Mouse (Mus musculus) liver, embryonic 16.5 days (tissue): ENCODE measurements around the gene Lce1j. TPM values are rescaled to one million over a fixed set of nuclear protein-coding genes. Genes with fewer than 3 reads are reported as not detected.

ENCODE experiments used
- ATAC-seq: fragments of 200-750 bp; cut with Nextera tagmentation; 2 replicates; pipeline ENCODE4 v1.8.0; 2017; ENCODE audit warnings: low read depth, mild to moderate bottlenecking, moderate number of reproducible peaks, moderate library complexity
- H3K27ac ChIP-seq: fragments of 300-500 bp; sonication (generic); 2 replicates; pipeline ENCODE4 v1.5.1; 2014; ENCODE audit warnings: mild to moderate bottlenecking, low read length
- H3K27me3 ChIP-seq: fragments of 300-500 bp; sonication (generic); 2 replicates; pipeline ENCODE4 v1.6.1; 2014; ENCODE audit warnings: low read depth, low read length, mixed read lengths; ENCODE audit not compliant: control insufficient read depth, insufficient read depth
- H3K36me3 ChIP-seq: fragments of 300-500 bp; sonication (generic); 2 replicates; pipeline ENCODE4 v1.6.1; 2014; ENCODE audit warnings: mild to moderate bottlenecking; ENCODE audit not compliant: control insufficient read depth, insufficient read depth
- H3K4me1 ChIP-seq: fragments of 300-500 bp; sonication (generic); 2 replicates; pipeline ENCODE4 v1.6.1; 2014; ENCODE audit warnings: low read depth, low read length, mixed read lengths; ENCODE audit not compliant: control insufficient read depth
- H3K4me2 ChIP-seq: fragments of 300-500 bp; sonication (generic); 2 replicates; pipeline ENCODE4 v1.6.1; 2014; ENCODE audit warnings: low read depth, low read length, mixed read lengths
- H3K4me3 ChIP-seq: fragments of 300-500 bp; sonication (generic); 2 replicates; pipeline ENCODE4 v1.5.1; 2014; ENCODE audit warnings: low read depth, mild to moderate bottlenecking, low read length
- H3K9ac ChIP-seq: fragments of 300-500 bp; sonication (generic); 2 replicates; pipeline ENCODE4 v1.6.1; 2014; ENCODE audit warnings: low read depth, low read length
- H3K9me3 ChIP-seq: fragments of 300-500 bp; sonication (generic); replicated peaks from 2 replicates; pipeline ENCODE4 v1.6.1; 2016; ENCODE audit warnings: low read length; ENCODE audit not compliant: control insufficient read depth
- WGBS: fragments of 180-500 bp; shearing (Covaris S2); extraction: QIAGEN DNeasy Blood & Tissue Kit; methylation state at CpG from one replicate; pipeline ENCODE4 v1.1.7; 2014; ENCODE audit not compliant: insufficient replicate concordance; 5-methylcytosine and 5-hydroxymethylcytosine counted together
- polyA plus RNA-seq: library from polyadenylated mRNA; unstranded; fragments of >200 nt; fragmentation: Nextera tagmentation; extraction: Ambion mirVana; gene quantifications from 2 replicates; pipeline ENCODE4 v1.2.1, GENCODE M21; 2015

The Lce1j gene
- polyA plus RNA-seq, 1 experiment from 2014 or later, result not detected

- Histone ChIP-seq H3K4me2 (no peak overlapping the region), H3K27me3 (no peaks in the 10 kb centered on the region), H3K4me1 (no peaks in the 10 kb centered on the region), H3K9ac (no peak overlapping the region), H3K4me3 (no peak overlapping the region), H3K36me3 (no peaks in the 10 kb centered on the region), H3K9me3 (no peaks in the 10 kb centered on the region), H3K27ac (no peak overlapping the region)
- WGBS, result 40% methylated on average over 3 of the region's 3 CpGs
- no peak for ATAC-seq
Observed at GRCm38 (mm10) chr3:92753197-92753596, 37.1 kb downstream of the Lce1j start.

GRCm38 (mm10) chr3:92752238-92752637, 38.1 kb downstream of the Lce1j start, which contains the start of gene Lce1g:
Gene Lce1g, minus strand, starts transcription at chr3:92752338.
- Histone ChIP-seq H3K4me3 (no peak within 1 kb of the TSS), H3K9me3 (no peaks in the 10 kb centered on the region), H3K9ac (no peak within 1 kb of the TSS), H3K27me3 (no peaks in the 10 kb centered on the region), H3K36me3 (no peaks in the 10 kb centered on the region), H3K4me1 (no peaks in the 10 kb centered on the region), H3K4me2 (no peak within 1 kb of the TSS), H3K27ac (no peak within 1 kb of the TSS)
- WGBS, result 78% methylated on average over 1 of the region's 1 CpGs
- no peak for ATAC-seq

- Histone ChIP-seq H3K9ac (no peak within 1 kb of the TSS), H3K4me1 (no peaks in the 10 kb centered on the region), H3K27ac (no peak within 1 kb of the TSS), H3K4me3 (no peak within 1 kb of the TSS), H3K36me3 (no peaks in the 10 kb centered on the region), H3K9me3 (no peaks in the 10 kb centered on the region), H3K27me3 (no peaks in the 10 kb centered on the region), H3K4me2 (no peak within 1 kb of the TSS)
- ATAC-seq, result no peak
- 48% methylated on average over 1 of the region's 1 CpGs for WGBS
Observed at GRCm38 (mm10) chr3:92738996-92739395, 51.3 kb downstream of the Lce1j start, which contains the start of gene Gm38119. Gene Gm38119, minus strand, starts transcription at chr3:92739096.

Other genes starting within 250 kb of the Lce1j start
- gene Ivl, start 216.8 kb downstream of the Lce1j start, polyA plus RNA-seq, result not detected in 2 replicates
- gene Smcp, start 201.5 kb downstream of the Lce1j start, polyA plus RNA-seq, result 0.13 and 0.24 TPM in 2 replicates
- not detected in 2 replicates for gene 2210017I01Rik, start 183.0 kb downstream of the Lce1j start, polyA plus RNA-seq
- 0.11 TPM in 1 of 2 replicates, not detected in the other for gene Lce6a, start 168.9 kb downstream of the Lce1j start, polyA plus RNA-seq
- not detected in 2 replicates for gene Lce1a1, start 142.2 kb downstream of the Lce1j start, polyA plus RNA-seq
- gene Lce1b, start 133.6 kb downstream of the Lce1j start, polyA plus RNA-seq, result not detected in 2 replicates
- not detected in 2 replicates for gene Lce1a2, start 120.2 kb downstream of the Lce1j start, polyA plus RNA-seq
- gene Lce1c, start 111.3 kb downstream of the Lce1j start, polyA plus RNA-seq, result not detected in 2 replicates
- not detected in 2 replicates for gene Lce1d, start 103.3 kb downstream of the Lce1j start, polyA plus RNA-seq
- not detected in 2 replicates for gene Lce1e, start 81.4 kb downstream of the Lce1j start, polyA plus RNA-seq
- gene Lce1f, start 70.2 kb downstream of the Lce1j start, polyA plus RNA-seq, result not detected in 2 replicates
- gene Gm38119, start 51.4 kb downstream of the Lce1j start, polyA plus RNA-seq, result not detected in 2 replicates
- not detected in 2 replicates for gene Lce1g, start 38.2 kb downstream of the Lce1j start, polyA plus RNA-seq
- gene Lce1h, start 25.4 kb downstream of the Lce1j start, polyA plus RNA-seq, result not detected in 2 replicates
- not detected in 2 replicates for gene Lce1i, start 11.6 kb downstream of the Lce1j start, polyA plus RNA-seq
- not detected in 2 replicates for gene Lce1k, start 17.4 kb upstream of the Lce1j start, polyA plus RNA-seq
- not detected in 2 replicates for gene Kprp, start 36.7 kb upstream of the Lce1j start, polyA plus RNA-seq
- gene Lce1l, start 60.8 kb upstream of the Lce1j start, polyA plus RNA-seq, result not detected in 2 replicates
- gene 2310050C09Rik, start 79.7 kb upstream of the Lce1j start, polyA plus RNA-seq, result not detected in 2 replicates
- not detected in 2 replicates for gene Lce3a, start 135.7 kb upstream of the Lce1j start, polyA plus RNA-seq
- not detected in 2 replicates for gene Lce3b, start 142.5 kb upstream of the Lce1j start, polyA plus RNA-seq
- not detected in 2 replicates for gene Lce3c, start 154.0 kb upstream of the Lce1j start, polyA plus RNA-seq
- gene Lce3d, start 166.9 kb upstream of the Lce1j start, polyA plus RNA-seq, result not detected in 2 replicates
- gene Lce3e, start 176.5 kb upstream of the Lce1j start, polyA plus RNA-seq, result not detected in 2 replicates
- gene Lce3f, start 201.7 kb upstream of the Lce1j start, polyA plus RNA-seq, result not detected in 2 replicates
- gene Crct1, start 225.2 kb upstream of the Lce1j start, polyA plus RNA-seq, result not detected in 2 replicates
- not detected in 2 replicates for gene Lce1m, start 228.5 kb upstream of the Lce1j start, polyA plus RNA-seq